Mouse (Mus musculus) heart, adult 11 months (tissue): ENCODE data around the gene Nab2.
A peak's percentile ranks its signal among the peaks of the same experiment; 100 is the strongest.
"Not testable (repeated sequence)": the region's sequence is repeated elsewhere in the genome, so short reads cannot be mapped to it uniquely, and the experiment has no call there.

Source experiments
- DNase-seq: peaks from one replicate; pipeline ENCODE4 v3.0.0; 2022

The Nab2 gene

GRCm38 (mm10) chr10:127671276-127671675, 2.9 kb upstream of the Nab2 start:
- DNase-seq = no peak

- DNase-seq = peak; percentile 78
These were observed 1.8 kb upstream of the Nab2 start for GRCm38 (mm10) chr10:127670185-127670584.

- DNase-seq = peak; percentile 94
These were observed 802 bp upstream of the Nab2 start for GRCm38 (mm10) chr10:127669170-127669569.

GRCm38 (mm10) chr10:127667269-127668092, 887 bp downstream of the Nab2 start:
- peak; percentile 100 for DNase-seq

- DNase-seq = peak; percentile 100
These were observed 1.7 kb downstream of the Nab2 start, which contains the start of gene Nemp1 for GRCm38 (mm10) chr10:127666501-127667268. Nemp1 (plus strand) TSS chr10:127666901.

- DNase-seq = peak; percentile 96
These were observed 2.8 kb downstream of the Nab2 start for GRCm38 (mm10) chr10:127665366-127666181.

- DNase-seq = peak; percentile 94
These were observed 3.5 kb downstream of the Nab2 start for GRCm38 (mm10) chr10:127664891-127665290.

GRCm38 (mm10) chr10:127664166-127664565, 4.2 kb downstream of the Nab2 start:
- DNase-seq = peak; percentile 94

- DNase-seq = no peak
These were observed 4.8 kb downstream of the Nab2 start for GRCm38 (mm10) chr10:127663590-127663989.

- DNase-seq = peak; percentile 97
These were observed 5.6 kb downstream of the Nab2 start for GRCm38 (mm10) chr10:127662666-127663253.

GRCm38 (mm10) chr10:127661915-127662663, 6.3 kb downstream of the Nab2 start:
- peak; percentile 99 for DNase-seq

- peak; percentile 96 for DNase-seq
These were observed 7.0 kb downstream of the Nab2 start for GRCm38 (mm10) chr10:127661291-127661914.

- peak; percentile 88 for DNase-seq
These were observed 8.8 kb downstream of the Nab2 start for GRCm38 (mm10) chr10:127659551-127659950.

- peak; percentile 92 for DNase-seq
These were observed 10.3 kb downstream of the Nab2 start for GRCm38 (mm10) chr10:127658076-127658475.

- not testable (repeated sequence) for DNase-seq
These were observed 10.8 kb downstream of the Nab2 start for GRCm38 (mm10) chr10:127657617-127658016.

- peak; percentile 83 for DNase-seq
These were observed 13.3 kb downstream of the Nab2 start for GRCm38 (mm10) chr10:127654970-127655579.

- DNase-seq = peak; percentile 87
These were observed 15.3 kb downstream of the Nab2 start for GRCm38 (mm10) chr10:127652906-127653638.

- DNase-seq = peak; percentile 91
These were observed 22.6 kb downstream of the Nab2 start for GRCm38 (mm10) chr10:127645791-127646190.

- DNase-seq = peak; percentile 99
These were observed 24.7 kb downstream of the Nab2 start for GRCm38 (mm10) chr10:127643553-127644238.
